Mouse (Mus musculus) kidney, postnatal 36 days (tissue): ENCODE data around the gene Car10.

Experiments
- DNase-seq, 2 experiments: peaks; one replicate each; pipeline ENCODE4 v3.0.0; 2021 to 2022; ENCODE audit warnings: mixed read lengths in 2 of 2

Car10 gene

GRCm38 (mm10) chr11:93097941-93098828 is at the start of gene Car10:
Gene Car10, plus strand, starts transcription at chr11:93098028.
- no peak for DNase-seq

- DNase-seq: no peak
Measured at GRCm38 (mm10) chr11:93065021-93065420, 32.8 kb upstream of the Car10 start.

GRCm38 (mm10) chr11:93065656-93066181 is 32.1 kb upstream of the Car10 start:
- no peak for DNase-seq

- no peak for DNase-seq
Measured at GRCm38 (mm10) chr11:93095588-93095987, 2.2 kb upstream of the Car10 start.

- peak; percentile 8 to 73 for DNase-seq
Measured at GRCm38 (mm10) chr11:93097001-93097400, 827 bp upstream of the Car10 start.

- DNase-seq: no peak
Measured at GRCm38 (mm10) chr11:93097431-93097851, 387 bp upstream of the Car10 start.

- no peak for DNase-seq
Measured at GRCm38 (mm10) chr11:93098933-93099381, 1.1 kb downstream of the Car10 start.

GRCm38 (mm10) chr11:93099431-93100370 is 1.9 kb downstream of the Car10 start:
- DNase-seq: no peak

GRCm38 (mm10) chr11:93100606-93101005 is 2.8 kb downstream of the Car10 start:
- DNase-seq: no peak

GRCm38 (mm10) chr11:93101106-93101505 is 3.3 kb downstream of the Car10 start:
- no peak for DNase-seq

- no peak for DNase-seq
Measured at GRCm38 (mm10) chr11:93102321-93102720, 4.5 kb downstream of the Car10 start.

GRCm38 (mm10) chr11:93103101-93103815 is 5.4 kb downstream of the Car10 start:
- DNase-seq: no peak

- DNase-seq: no peak
Measured at GRCm38 (mm10) chr11:93109451-93109850, 11.6 kb downstream of the Car10 start.

GRCm38 (mm10) chr11:93120766-93121415 is 23.1 kb downstream of the Car10 start:
- DNase-seq: no peak

GRCm38 (mm10) chr11:93123691-93124090 is 25.9 kb downstream of the Car10 start:
- no peak for DNase-seq

GRCm38 (mm10) chr11:93126466-93126865 is 28.6 kb downstream of the Car10 start:
- DNase-seq: no peak

- DNase-seq: no peak
Measured at GRCm38 (mm10) chr11:93128481-93128880, 30.7 kb downstream of the Car10 start.

- no peak for DNase-seq
Measured at GRCm38 (mm10) chr11:93137841-93138240, 40.0 kb downstream of the Car10 start.

GRCm38 (mm10) chr11:93141727-93142126 is 43.9 kb downstream of the Car10 start:
- DNase-seq: no peak

- DNase-seq: peak; percentile 12 to 43
Measured at GRCm38 (mm10) chr11:93144544-93144943, 46.7 kb downstream of the Car10 start.

GRCm38 (mm10) chr11:93154910-93155309 is 57.1 kb downstream of the Car10 start:
- no peak for DNase-seq

- no peak for DNase-seq
Measured at GRCm38 (mm10) chr11:93172430-93172829, 74.6 kb downstream of the Car10 start.
